Mouse (Mus musculus) mouse embryonic stem cell (cell line): ENCODE data around the gene Olfr1116.
"Not testable (repeated sequence)": the region's sequence is repeated elsewhere in the genome, so short reads cannot be mapped to it uniquely, and the experiment has no call there.

ENCODE experiments used
- in situ Hi-C, 2 experiments: fragments of 300-500 bp; cut with MboI; formaldehyde crosslinking; loops; 1 replicate in 1 of 2; 3 replicates in 1 of 2; pipeline ENCODE4 v1.14.3; 2019 to 2020; ENCODE audit warnings: low sequenced_read_pairs in 2 of 2, low pct_unique_long_range_greater_than_20kb in 1 of 2, mixed read lengths in 1 of 2; ENCODE audit not compliant: unreplicated experiment in 1 of 2

Olfr1116 gene

GRCm38 (mm10) chr2:87267234-87267633, at the start of gene Olfr1116:
Gene Olfr1116 (plus strand): TSS chr2:87267534.
- in situ Hi-C loops: no loop called here

- in situ Hi-C loops: no loop called here
Measured at GRCm38 (mm10) chr2:87247713-87248112, 19.6 kb upstream of the Olfr1116 start, which contains the start of gene Olfr1115. Gene Olfr1115 (plus strand): TSS chr2:87248013.

GRCm38 (mm10) chr2:87293977-87294376, 26.6 kb downstream of the Olfr1116 start:
- in situ Hi-C loops: not testable (repeated sequence)

- in situ Hi-C loops: no loop called here
Measured at GRCm38 (mm10) chr2:87307281-87307680, 39.9 kb downstream of the Olfr1116 start, which contains the start of gene Olfr1118. Gene Olfr1118 (plus strand): TSS chr2:87307581.
